Mouse (Mus musculus) embryo, embryonic 9.5 days (tissue): ENCODE measurements around the gene Myl7.
A peak's percentile ranks its signal among the peaks of the same experiment; 100 is the strongest.
"Not testable (repeated sequence)": the region's sequence is repeated elsewhere in the genome, so short reads cannot be mapped to it uniquely, and the experiment has no call there.

Experiments
- DNase-seq: peaks from one replicate; pipeline ENCODE4 v3.0.0-alpha.2; 2017; ENCODE audit errors: extremely low spot score

Myl7 gene

DNA sequence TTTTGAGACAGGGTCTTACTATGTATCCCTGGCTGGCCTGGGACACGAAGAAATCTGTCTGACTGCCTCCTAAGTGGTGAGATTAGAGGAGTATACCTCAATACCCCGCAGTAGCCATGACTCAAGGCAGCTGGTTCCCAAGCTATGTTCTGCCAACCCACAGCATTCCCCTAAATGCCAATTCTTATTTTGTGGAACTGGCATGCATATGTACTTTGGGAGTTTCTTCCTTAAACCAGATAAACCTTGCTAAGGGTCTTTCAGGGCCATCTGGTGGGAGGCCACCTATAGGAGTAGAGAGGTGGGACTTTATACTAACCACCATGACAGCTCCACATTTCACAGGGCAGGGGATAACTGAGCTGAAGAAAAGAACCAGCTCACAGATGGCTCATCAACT, 5.3 kb upstream of the Myl7 start:
- DNase-seq = no peak

DNA sequence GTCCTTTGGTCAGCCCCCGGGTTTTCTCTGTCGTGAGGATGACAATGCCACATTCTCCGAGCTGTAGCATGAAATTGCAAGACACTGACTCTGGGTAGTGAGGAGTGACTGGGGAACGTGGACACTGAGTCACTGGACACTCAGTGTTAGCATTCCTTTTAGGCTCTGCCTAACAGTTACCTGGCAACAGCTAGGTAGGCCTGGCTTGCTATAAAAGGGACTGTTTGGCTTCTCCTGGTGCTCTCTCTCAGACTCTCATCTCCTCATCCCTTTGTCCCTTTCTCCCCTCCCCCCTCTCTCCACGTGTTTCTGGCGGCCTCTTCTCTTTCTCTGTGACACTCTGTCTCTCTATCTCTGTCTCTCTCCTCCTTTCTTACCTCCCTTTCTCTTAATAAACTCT, 3.8 kb upstream of the Myl7 start:
- no peak for DNase-seq

DNA sequence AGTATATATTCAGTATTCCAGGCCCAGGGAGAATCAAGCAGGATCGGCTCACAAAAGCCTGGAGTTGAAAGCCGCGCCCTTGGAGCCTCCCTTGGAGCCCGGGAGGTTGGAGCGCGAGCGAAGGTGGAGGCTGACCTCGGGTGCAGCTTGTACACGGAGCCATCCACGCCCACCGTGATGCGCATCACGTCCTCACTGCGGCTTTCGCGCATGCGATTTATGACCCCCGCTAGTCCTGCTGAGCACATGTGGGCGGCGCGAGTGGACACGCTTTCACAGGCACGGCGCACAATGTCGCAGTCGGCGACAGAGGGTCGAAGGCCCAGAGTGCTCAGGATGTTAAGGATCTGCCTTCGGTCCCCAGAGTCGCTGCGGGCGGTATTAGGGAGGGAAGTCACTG, 3.4 kb upstream of the Myl7 start:
- DNase-seq = peak; percentile 75

DNA sequence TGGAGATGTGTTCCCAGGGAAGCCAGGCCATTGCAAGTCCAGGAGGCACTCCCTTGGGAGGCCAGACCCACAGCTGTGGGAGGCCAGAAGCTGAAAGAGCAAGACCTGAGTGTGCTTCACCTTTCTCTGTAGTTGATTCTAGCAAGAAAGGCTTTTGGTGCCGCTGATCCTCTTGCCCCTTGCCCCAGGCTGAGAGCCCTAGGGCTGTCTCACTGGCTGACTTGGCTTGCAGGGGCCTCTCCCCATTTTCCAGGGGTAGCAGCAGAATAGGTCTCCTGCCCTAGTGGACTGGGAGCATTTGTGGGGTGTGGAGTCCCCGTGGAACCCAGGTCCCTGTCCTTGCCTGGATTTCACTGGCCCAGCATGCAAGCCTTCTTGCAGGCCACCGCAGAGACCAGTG, 2.7 kb upstream of the Myl7 start:
- no peak for DNase-seq

DNA sequence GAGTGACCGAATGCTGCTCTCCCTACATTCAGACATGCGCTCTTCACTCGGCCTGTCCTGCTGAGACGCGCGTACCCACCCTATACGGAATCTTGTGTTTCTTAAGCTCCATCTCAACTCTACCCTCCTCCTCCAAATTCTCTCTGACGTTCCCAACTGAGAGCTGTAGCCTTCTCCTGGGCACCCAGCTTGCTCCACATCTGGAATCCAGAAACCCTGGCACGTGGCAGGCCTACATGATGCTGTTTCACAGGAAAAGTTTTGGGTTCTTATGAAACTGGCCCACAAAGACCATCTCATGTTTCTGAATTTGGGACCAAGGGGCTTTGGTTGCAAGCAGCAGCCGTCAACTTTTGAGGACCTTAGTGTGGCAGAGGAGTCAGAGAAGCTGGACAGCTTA, 704 bp upstream of the Myl7 start:
- no peak for DNase-seq

DNA sequence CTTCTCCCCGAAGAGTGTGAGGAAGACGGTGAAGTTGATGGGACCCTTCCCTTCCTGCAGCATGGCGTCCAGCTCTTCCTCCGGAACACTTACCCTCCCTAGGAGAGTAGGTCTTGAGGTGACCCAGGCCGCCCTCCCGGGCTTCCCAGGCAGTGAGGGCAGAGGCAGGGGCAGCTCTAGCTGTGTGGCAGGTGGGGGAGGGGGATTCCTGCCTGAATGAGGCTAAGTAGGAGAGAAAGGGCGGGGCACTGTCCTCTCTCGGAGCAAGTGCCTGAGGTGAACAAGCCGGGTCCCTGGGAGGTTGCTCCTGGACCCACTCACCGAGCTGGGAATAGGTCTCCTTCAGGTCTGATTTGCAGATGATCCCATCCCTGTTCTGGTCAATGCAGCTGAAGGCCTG, 743 bp downstream of the Myl7 start:
- DNase-seq = peak; percentile 52

DNA sequence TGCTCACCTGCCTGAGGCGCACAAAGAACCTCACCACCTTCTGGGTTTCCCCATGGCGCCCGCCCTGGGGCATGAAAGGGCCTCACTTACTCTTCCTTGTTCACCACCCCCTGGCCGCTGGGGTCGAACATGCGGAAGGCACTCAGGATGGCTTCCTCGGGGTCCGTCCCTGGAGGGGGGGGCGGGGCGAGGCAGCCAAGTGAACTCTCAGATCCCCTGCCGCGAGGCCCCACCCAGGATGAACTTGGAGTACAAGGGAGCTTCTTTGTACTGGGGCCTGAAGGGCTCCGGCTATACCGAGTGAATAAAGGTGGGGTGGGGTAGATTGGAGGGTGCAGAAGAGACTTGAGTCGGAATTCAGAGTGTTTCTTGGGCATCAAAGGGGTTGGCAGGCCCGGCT, 1.4 kb downstream of the Myl7 start:
- no peak for DNase-seq

DNA sequence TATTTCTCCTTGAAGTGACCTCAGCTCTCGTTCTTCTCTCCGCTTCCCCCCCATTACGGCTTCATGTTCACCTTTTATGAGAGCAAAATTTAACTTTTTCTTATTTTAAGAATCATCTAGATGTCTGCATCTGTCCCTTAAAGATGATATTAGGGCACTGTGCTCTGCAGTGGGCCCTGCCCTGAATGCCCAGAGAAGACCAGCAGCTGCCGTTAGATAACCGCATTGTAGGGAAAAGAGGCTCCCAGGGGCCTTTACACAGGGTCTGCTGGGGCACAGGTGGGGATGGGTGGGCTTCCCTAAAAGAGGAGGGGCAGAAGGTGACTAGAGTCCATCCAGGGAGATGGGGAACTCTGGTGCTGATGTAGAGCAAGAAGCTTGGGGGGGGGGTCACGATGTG, 4.8 kb downstream of the Myl7 start:
- no peak for DNase-seq

DNA sequence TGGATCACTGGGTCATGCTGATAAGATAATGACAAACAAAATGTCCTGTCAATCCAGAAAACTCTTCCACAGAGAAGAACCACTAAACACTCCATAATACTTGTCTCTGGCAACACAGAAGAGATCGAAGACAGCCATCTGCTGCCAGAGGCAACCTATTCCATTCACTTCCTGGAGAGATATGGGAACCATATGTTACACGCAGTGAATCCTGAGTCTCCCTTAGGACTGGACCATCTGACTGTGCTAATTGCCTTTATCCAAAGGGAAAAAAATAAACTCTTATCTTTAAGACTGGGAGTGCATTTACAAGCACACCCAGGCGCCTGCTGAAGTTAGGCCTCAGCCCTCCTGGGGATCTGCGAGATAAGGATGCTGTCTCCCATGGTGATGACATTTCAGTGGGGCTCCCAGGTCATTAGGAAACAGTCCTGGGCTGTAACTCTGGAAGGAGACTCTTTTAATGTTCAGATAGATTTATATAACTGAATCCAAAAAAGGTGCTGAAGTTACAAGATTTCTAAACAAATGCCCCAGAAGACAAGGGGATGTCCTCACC, 5.7 kb downstream of the Myl7 start:
- DNase-seq = no peak

DNA sequence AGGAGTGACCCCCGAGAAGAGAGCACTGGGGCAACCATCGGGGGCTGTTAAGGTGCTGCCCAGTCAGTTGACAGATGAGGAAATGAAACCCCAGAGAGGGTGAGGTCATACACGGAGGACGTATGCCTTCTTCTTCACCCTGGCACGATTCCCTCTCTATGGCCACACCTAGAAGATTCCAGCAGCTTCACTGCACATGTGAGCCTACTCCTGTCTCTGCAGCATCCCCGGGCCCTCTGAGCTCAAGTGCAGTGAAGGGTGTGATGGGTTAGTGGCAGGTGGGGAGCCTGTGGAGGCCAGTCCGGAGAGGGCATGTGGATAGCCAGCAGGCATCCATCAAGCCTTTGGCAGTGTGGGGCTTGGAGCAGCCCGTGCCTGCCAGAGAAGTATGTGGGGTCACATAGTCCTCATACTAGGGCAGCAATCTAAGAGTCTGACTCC, 6.4 kb downstream of the Myl7 start:
- no peak for DNase-seq

DNA sequence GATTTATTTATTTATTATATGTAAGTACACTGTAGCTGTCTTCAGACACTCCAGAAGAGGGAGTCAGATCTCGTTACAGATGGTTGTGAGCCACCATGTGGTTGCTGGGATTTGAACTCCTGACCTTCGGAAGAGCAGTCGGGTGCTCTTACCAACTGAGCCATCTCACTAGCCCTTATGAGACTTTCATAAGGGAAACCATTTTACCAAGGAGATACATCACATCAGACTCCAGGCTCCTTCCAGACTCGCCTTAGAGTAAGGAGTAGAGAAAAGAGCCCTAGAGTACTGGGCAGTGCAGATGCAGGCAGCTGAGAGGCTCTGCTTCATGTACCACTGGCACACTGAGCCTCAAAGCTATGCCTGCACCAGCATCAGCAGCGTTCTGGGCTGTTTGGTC, 10.0 kb downstream of the Myl7 start:
- not testable (repeated sequence) for DNase-seq

DNA sequence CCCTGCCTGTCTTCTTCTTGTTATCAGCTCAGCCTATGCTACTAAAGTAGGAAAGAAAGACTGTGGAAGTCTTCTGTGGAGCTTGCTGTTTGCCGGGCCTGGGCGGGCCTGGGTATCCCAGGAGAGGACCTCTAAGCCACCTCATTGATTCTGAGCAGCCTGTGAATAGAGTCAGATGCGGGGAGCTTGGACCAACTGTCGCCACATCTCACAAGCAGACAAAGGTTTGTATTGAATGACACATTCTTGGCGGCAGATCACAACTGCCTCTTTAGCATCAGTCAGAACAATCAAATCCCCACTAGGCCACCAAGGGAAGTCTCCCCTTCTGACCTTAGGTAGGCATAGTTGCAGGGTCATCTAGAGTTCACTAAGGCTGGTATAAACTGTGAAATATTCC, 11.3 kb downstream of the Myl7 start:
- no peak for DNase-seq

DNA sequence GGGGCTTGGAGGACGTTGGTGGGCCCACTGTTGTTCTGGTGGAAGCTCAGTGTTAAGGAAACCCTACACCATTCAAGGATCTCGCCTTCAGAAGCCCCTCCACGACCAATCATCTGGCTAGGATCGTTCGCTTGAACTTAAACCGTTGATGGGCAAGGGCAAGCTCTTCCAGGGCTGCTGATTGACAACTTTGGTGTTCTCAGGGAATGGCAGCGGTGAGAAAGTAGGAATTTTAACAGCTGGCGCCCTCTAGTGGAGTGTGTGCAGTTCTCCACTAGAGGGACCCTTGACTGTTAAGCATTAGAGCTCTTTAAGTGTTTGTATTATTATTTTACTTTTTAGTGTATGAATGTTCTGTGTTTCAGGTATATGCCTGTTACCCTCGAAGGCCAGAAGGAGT, 12.4 kb downstream of the Myl7 start:
- DNase-seq = peak; percentile 66

DNA sequence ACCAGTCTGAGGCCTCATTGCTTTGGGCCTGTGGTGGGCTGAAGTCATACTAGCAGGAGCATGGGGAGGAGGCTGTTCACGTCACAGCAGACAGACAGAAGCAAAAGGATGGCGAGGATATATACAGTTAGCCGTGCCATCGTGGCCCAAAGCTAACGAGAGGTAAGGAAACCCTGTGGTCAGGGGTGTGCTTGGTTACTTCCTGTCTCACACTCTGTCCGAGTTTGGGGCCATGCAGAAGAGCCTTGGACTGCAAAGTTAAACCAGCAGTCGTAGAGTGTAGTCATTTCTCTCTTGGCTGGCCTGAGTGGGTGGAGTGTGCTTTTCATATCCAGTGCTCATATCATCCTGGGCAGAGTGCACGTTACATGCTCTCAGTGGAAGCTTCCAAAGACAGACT, 16.1 kb downstream of the Myl7 start:
- DNase-seq = no peak

DNA sequence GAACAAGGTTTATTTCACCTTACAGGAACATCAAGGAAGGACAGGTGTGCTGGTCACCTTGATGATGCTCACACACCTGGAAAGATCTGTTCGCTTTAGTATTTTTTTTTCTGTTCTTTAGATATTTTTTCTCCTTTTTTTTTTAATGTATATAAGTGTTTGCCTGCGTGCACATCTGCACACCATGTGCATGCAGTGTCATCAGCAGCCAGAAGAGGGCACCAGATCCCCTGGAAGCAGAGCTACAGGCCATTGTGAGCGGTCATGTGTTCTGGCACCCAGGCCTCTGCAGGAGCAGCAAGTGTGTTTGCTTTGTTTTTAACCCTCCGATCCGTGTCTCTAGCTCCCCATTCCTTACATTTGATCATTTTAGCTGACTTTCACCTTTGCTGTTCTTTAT, 18.7 kb downstream of the Myl7 start:
- peak; percentile 76 for DNase-seq

DNA sequence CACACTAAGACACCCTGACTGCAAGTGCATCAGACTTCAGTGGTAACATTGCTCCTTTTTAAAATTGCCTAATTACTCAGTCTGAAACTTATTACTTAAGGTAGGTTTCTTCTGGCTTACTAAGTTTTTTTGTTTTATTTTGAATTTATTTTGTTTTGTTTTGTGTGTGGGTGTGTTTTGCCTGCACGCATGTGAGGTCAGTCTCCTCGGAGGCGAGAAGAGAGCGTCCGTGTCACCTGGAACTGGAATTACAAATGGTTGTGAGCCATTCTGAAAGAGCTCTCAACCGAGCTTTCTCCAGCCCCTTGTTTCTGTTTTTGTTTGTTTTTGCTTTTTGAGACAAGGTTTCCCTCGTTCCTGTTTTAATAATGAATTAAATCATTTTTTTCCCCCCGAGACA, 19.9 kb downstream of the Myl7 start:
- no peak for DNase-seq

DNA sequence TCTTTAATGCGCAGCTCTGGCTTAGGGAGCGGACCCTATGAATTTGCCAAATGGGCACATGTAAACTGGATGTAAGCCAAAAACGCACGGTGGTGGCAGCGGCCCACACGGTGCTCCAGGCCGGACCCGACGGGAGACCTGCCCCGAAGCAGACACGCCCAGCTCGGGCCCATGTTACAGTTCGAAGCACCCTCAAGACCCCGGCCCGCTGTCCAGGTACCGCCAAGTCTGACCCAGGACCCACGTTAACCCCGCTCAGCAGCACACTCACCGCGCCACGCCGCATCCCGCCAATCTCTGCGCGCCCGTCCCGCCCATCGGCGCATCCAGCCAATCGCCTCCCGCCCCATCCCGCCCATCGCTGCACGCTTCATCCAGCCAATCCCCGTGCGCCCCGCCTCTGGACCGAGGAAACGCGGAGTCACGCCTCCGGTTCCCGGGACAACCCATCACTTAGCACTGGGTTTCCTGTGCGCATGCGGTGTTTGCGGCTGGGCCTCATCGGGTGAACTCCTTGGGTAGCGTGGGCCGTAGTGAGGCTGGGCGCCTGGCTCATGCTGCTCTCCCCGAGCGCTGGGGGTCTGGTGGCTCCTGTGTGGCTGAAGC, 20.6 kb downstream of the Myl7 start, which contains the start of gene Pold2:
Gene Pold2, minus strand, starts transcription at position 372 of the 606 bp plus-strand sequence.
- DNase-seq = peak; percentile 98

DNA sequence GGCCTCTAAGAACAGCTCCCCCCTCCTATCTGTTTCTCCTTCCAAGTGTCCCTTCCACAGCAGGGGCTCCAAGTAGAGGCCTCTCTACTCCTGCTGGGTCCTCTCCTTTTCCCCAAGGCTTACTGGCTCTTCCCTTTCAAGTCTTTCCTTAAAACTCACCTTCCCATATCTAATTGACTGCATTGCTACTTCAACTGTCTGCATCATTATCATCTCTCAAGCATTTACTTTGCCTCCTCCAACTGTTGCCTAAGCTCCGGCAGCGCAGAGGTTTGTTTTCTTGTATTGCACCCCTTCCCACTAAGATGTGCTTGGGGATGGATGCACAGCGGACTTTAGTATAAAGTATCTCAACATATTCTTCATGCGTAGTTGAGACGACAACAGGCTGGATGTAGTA, 21.2 kb downstream of the Myl7 start:
- DNase-seq = no peak

DNA sequence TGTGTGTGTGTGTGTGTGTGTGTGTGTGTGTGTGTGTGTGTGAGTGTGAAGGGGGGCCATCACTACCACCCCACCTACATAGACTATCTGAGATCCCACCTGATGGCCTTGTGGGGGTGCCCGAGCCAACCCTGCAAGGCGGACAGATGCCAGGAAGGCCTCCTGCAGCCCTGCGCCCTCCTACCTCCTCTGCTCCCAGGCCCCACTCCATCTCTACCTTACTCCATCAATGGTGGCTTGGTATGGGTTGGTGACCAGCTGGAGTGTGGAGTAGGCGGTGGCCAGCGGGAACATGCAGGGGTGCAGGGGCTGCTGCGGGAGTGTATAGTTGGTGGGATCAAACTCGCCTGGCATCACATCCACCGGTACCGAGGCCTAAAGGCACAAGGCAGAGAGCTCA, 25.4 kb downstream of the Myl7 start:
- DNase-seq = no peak

DNA sequence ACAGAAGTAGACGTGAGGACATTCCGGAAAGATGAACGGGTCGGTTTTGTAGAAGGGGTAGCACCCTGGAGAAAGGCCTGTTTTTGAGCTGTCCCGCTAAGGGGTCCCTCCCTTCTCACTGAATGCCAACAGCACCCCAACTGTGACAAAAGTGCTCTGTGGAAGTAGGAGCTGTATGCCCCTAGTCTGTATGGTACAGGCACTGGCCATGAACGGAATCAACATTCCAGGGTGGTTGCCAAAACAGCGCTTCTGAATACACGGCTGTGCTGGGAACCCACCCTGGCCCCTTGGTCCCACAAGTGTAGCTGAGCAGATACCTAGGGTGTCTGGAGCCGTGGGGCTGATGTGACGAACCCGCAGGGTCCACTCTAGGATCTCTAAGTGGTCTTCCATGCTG, 25.9 kb downstream of the Myl7 start:
- DNase-seq = no peak

DNA sequence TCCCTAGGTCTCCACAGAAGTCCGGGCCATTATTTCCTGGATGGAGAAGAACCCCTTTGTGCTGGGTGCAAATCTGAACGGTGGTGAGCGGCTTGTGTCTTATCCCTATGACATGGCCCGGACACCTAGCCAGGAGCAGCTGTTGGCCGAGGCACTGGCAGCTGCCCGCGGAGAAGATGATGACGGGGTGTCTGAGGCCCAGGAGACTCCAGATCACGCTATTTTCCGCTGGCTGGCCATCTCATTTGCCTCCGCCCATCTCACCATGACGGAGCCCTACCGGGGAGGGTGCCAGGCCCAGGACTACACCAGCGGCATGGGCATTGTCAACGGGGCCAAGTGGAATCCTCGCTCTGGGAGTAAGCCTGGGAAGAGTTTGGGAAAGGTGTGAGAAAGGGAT, 28.5 kb downstream of the Myl7 start:
- no peak for DNase-seq

DNA sequence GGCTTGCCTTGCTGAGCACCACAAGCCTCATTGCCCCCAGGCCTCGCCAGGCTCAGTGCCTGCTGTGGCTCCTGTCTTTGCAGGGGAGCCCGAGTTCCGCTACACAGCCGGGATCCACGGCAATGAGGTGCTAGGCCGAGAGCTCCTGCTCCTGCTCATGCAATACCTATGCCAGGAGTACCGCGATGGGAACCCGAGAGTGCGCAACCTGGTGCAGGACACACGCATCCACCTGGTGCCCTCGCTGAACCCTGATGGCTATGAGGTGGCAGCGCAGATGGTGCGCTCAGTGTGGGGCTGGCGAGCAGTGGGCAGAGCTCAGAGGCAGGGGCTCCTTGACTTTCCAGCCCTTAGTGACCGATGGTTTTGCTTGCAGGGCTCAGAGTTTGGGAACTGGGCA, 29.3 kb downstream of the Myl7 start:
- DNase-seq = no peak

DNA sequence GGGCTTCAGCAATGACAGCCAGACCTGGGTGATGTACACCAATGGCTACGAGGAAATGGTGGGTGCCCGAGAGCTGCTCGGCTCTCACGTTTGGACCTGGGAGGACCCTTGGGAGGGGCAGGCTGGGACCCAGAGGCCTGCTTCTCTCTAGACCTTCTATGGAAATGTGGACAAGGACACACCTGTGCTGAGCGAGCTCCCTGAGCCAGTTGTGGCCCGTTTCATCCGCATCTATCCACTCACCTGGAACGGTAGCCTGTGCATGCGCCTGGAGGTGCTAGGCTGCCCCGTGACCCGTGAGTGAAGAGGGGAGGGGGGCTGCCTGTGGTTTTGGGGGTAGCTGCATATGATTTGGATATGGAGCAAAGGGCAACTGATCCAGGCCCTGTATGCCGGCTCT, 30.3 kb downstream of the Myl7 start:
- DNase-seq = no peak

DNA sequence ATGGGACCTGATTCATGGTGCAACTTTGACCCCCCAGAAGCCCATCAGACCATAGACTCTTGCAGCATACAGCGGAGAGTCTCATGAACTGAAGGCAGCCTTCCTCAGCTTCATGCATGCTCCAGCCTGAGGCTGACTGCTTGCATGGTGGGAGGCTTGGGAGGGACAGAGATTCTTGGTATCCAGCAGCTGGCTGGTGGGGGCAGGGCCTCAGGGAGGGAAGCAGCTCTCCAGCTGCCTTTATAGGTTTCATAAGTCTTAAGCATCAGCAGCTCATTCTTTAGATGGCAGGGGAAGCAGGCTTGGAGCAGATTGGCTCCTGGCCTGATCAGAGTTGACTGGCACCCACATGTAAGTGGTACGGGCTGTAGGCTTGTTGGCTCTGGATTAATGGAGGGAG, 31.4 kb downstream of the Myl7 start:
- DNase-seq = no peak
